Mouse (Mus musculus): ENCODE measurements around the gene Tsc22d2.

- TF ChIP-seq CTCF (IDR thresholded peaks at IDR 0.05; ENCODE audit: insufficient read depth, low read length) (no peak), POLR2A (IDR thresholded peaks at IDR 0.05; ENCODE audit: borderline replicate concordance, extremely low read depth, low read depth, low read length) (no peak)
These were observed 31.8 kb upstream of the Tsc22d2 start for GRCm38 (mm10) chr3:58382676-58383075.
